ENCODE assay signal across 22 mouse cellular contexts in genomic region chr17:46814497-46814896, GRCm38 (mm10). TPM values are rescaled to one million over a fixed set of nuclear protein-coding genes. Genes with fewer than 3 reads are reported as not detected.
A peak's percentile ranks its signal among the peaks of the same experiment; 100 is the strongest.
DNase-seq lines count a peak whose midpoint lies in the region; ATAC-seq and TF ChIP-seq lines count a peak whose summit lies in the region.
"Had no signal": no experiment of that assay in that cellular context is flagged by ENCODE, and none has a peak within 500 bp of the region (broad histone marks: within the 10 kb centered on the region; RNA-seq: fewer than 3 reads in every experiment).

No protein-coding gene starts in this region.

- no peaks in the 10 kb centered on the region for H3K27me3 ChIP-seq in ES-Bruce4 (ENCODE audit: control insufficient read depth, insufficient read depth, low read length, poor library complexity, severe bottlenecking)
- H3K27me3 ChIP-seq in kidney, embryonic 15.5 days, result no peaks in the 10 kb centered on the region
- H3K27me3 ChIP-seq: embryonic facial prominence, embryonic 12.5 days; forebrain, embryonic 13.5 days; forebrain, embryonic 15.5 days had no signal

- TF ChIP-seq POLR2A in ES-Bruce4 (IDR thresholded peaks at IDR 0.05; ENCODE audit: insufficient read depth, low read length), result no peak

- H3K27ac ChIP-seq in ES-Bruce4 (ENCODE audit: insufficient read depth, low read length) (peak overlapping the region; percentile 91), ES-E14 (ENCODE audit: insufficient read depth, low read depth, low read length, poor library complexity, severe bottlenecking) (peak overlapping the region; percentile 97; the same call in 1 of the 2 replicates)
- no peak overlapping the region for H3K27ac ChIP-seq in kidney, embryonic 15.5 days
- H3K27ac ChIP-seq: embryonic facial prominence, embryonic 10.5 days; embryonic facial prominence, embryonic 12.5 days; forebrain, embryonic 13.5 days; forebrain, embryonic 15.5 days had no signal

- WGBS in kidney, embryonic 15.5 days, result 92% methylated on average over 6 of the region's 6 CpGs

- H3K9me3 ChIP-seq in ES-Bruce4 (replicated peaks; ENCODE audit: control insufficient read depth, insufficient read depth, low read length, poor library complexity, severe bottlenecking) (no peaks in the 10 kb centered on the region), ES-E14 (ENCODE audit: control insufficient read depth, insufficient read depth, low read depth, low read length) (no peaks in the 10 kb centered on the region)
- H3K9me3 ChIP-seq in kidney, embryonic 15.5 days (replicated peaks), result no peaks in the 10 kb centered on the region
- H3K9me3 ChIP-seq: embryonic facial prominence, embryonic 10.5 days; embryonic facial prominence, embryonic 12.5 days; forebrain, embryonic 13.5 days; forebrain, embryonic 15.5 days had no signal

- H3K4me1 ChIP-seq in ES-Bruce4 (ENCODE audit: control insufficient read depth, insufficient read depth, low read length) (peaks cover 5% of the 10 kb centered on the region), ES-E14 (ENCODE audit: control insufficient read depth in 2 of 2, insufficient read depth in 2 of 2, low read length in 2 of 2, poor library complexity in 1 of 2) (peaks cover 12 to 33% of the 10 kb centered on the region in 2 experiments)
- H3K4me1 ChIP-seq in kidney, embryonic 15.5 days, result no peaks in the 10 kb centered on the region
- H3K4me1 ChIP-seq: embryonic facial prominence, embryonic 10.5 days; embryonic facial prominence, embryonic 12.5 days; forebrain, embryonic 13.5 days; forebrain, embryonic 15.5 days had no signal

- no peak for TF ChIP-seq CTCF in ES-Bruce4 (IDR thresholded peaks at IDR 0.05; ENCODE audit: low read depth, low read length)

- H3K9ac ChIP-seq in ES-Bruce4 (ENCODE audit: low read depth, poor library complexity, severe bottlenecking) (peak overlapping the region; percentile 62), ES-E14 (ENCODE audit: insufficient read depth, low read depth, low read length, poor library complexity, severe bottlenecking) (peak overlapping the region; percentile 88; the same call in 1 of the 2 replicates)
- H3K9ac ChIP-seq in kidney, embryonic 15.5 days, result no peak overlapping the region
- H3K9ac ChIP-seq: embryonic facial prominence, embryonic 12.5 days; forebrain, embryonic 13.5 days; forebrain, embryonic 15.5 days; forebrain, postnatal 0 days had no signal

- no peak overlapping the region for H3K4me2 ChIP-seq in kidney, embryonic 15.5 days
- H3K4me2 ChIP-seq: embryonic facial prominence, embryonic 12.5 days; forebrain, embryonic 13.5 days; forebrain, embryonic 15.5 days had no signal

- in situ Hi-C loops in ES-E14 (cut with MboI; ENCODE audit: low sequenced_read_pairs in 2 of 2, unreplicated experiment in 2 of 2), result no loop called here

- no peak for ATAC-seq in megakaryocyte progenitor cell, adult 5-6 weeks (replicated peaks; ENCODE audit: poor library complexity)
- ATAC-seq in kidney, embryonic 15.5 days (replicated peaks; ENCODE audit: low FRiP score), result no peak
- ATAC-seq: activated CD4-positive, CD25-positive, alpha-beta regulatory T cell, adult 4 months; forebrain, embryonic 13.5 days; forebrain, embryonic 15.5 days; forebrain, postnatal 0 days had no signal

- peaks cover under 1% of the 10 kb centered on the region for H3K36me3 ChIP-seq in ES-Bruce4 (ENCODE audit: control insufficient read depth, insufficient read depth, low read length, poor library complexity, severe bottlenecking)
- peaks cover 7% of the 10 kb centered on the region; the same call in 1 of the 2 replicates for H3K36me3 ChIP-seq in ES-E14 (ENCODE audit: control insufficient read depth, insufficient read depth, low read length, poor library complexity, severe bottlenecking)
- peaks cover 48% of the 10 kb centered on the region for H3K36me3 ChIP-seq in kidney, embryonic 15.5 days

- DNase-seq in ES-E14 (ENCODE audit: low read depth, low spot score) (no peak), MN1 (ENCODE audit: low spot score) (peak; percentile 30)
- DNase-seq in adrenal gland, adult 18-20 months (ENCODE audit: low spot score in 2 of 2), result no peak
- DNase-seq in yolk sac, embryonic 10.5 days (ENCODE audit: low spot score), result no peak
- DNase-seq: adrenal gland, adult 2 months; adrenal gland, postnatal 10 days; adrenal gland, postnatal 25 days; cerebellum, adult 11 months; cerebellum, adult 18-20 months; cerebellum, adult 8-10 months; cerebellum, adult 9-11 months; cerebellum, postnatal 14 days; cerebellum, postnatal 36 days; forebrain, postnatal 0 days had no signal

- TF ChIP-seq EP300 in ES-Bruce4 (IDR thresholded peaks at IDR 0.05; ENCODE audit: insufficient read depth, low read depth, low read length), result no peak

- H3K4me3 ChIP-seq in ES-Bruce4 (ENCODE audit: low read depth, low read length) (0 out of 2 replicates have a peak overlapping the region, but pooled peaks have one; percentile 11), ES-E14 (ENCODE audit: insufficient read depth in 1 of 2, low read depth in 1 of 2, low read length in 2 of 2, poor library complexity in 1 of 2, severe bottlenecking in 1 of 2) (peak overlapping the region in 1 of 2 experiments; percentile 65; a peak in 1 of 4 replicates)
- no peak overlapping the region for H3K4me3 ChIP-seq in kidney, embryonic 15.5 days (replicated peaks)
- H3K4me3 ChIP-seq: embryonic facial prominence, embryonic 10.5 days; embryonic facial prominence, embryonic 12.5 days; forebrain, embryonic 13.5 days; forebrain, embryonic 15.5 days had no signal

TF ChIP-seq in ES-E14, 5 proteins besides CTCF, POLR2A, EP300 and RAD21:
- TF ChIP-seq ZC3H11A (IDR thresholded peaks at IDR 0.05; ENCODE audit: borderline replicate concordance, low read depth, low read length) (no peak), ZNF384 (IDR thresholded peaks at IDR 0.05; ENCODE audit: low read depth, low read length) (peak; percentile 55; the same call in 1 of the 2 replicates)

RNA-seq across cellular contexts. Expression of gene Rpl7l1, which starts 32.0 kb away (rescaled TPM):
- polyA plus RNA-seq in ES-Bruce4 (2011; ENCODE audit: insufficient read depth, insufficient read length, low read depth, missing spikeins), result 167 and 196 TPM in 2 replicates
- 132 and 179 TPM in 2 replicates for total RNA-seq in ES-E14 (2012; rRNA removed)
- total RNA-seq in adrenal gland, adult 18-20 months (2021), result 100 to 1,000 TPM in 1 of 2 experiments, 10 to 100 TPM in 1; 93.5 to 103 TPM
- 113 and 123 TPM in 2 replicates for total RNA-seq in megakaryocyte progenitor cell, adult 5-6 weeks (2015)
- 142 and 179 TPM in 2 replicates for total RNA-seq in megakaryocyte progenitor cell, adult 5-6 weeks (2017)
- 179 and 189 TPM in 2 replicates for polyA plus RNA-seq in kidney, embryonic 15.5 days (2015; fragmentation: Nextera tagmentation; extraction: Ambion mirVana)

RNA-seq across cellular contexts. Expression of gene 2310039H08Rik, which starts 42.1 kb away (rescaled TPM):
- 6.7 and 7.2 TPM in 2 replicates for polyA plus RNA-seq in ES-Bruce4 (2011; ENCODE audit: insufficient read depth, insufficient read length, low read depth, missing spikeins)
- total RNA-seq in ES-E14 (2012; rRNA removed), result 19.5 and 21.4 TPM in 2 replicates
- 10 to 100 TPM; 39.6 to 63.0 TPM for total RNA-seq in adrenal gland, adult 18-20 months (2021)
- total RNA-seq in megakaryocyte progenitor cell, adult 5-6 weeks (2015), result 27.3 and 28.5 TPM in 2 replicates
- total RNA-seq in megakaryocyte progenitor cell, adult 5-6 weeks (2017), result 10.0 and 16.5 TPM in 2 replicates
- 75.6 and 80.0 TPM in 2 replicates for polyA plus RNA-seq in kidney, embryonic 15.5 days (2015; fragmentation: Nextera tagmentation; extraction: Ambion mirVana)

RNA-seq across cellular contexts. Expression of gene Bicral, which starts 43.8 kb away (rescaled TPM):
- polyA plus RNA-seq in ES-Bruce4 (2011; ENCODE audit: insufficient read depth, insufficient read length, low read depth, missing spikeins), result 24.2 and 26.7 TPM in 2 replicates
- 20.2 and 27.1 TPM in 2 replicates for total RNA-seq in ES-E14 (2012; rRNA removed)
- 10 to 100 TPM; 16.7 to 18.2 TPM for total RNA-seq in adrenal gland, adult 18-20 months (2021)
- 20.9 and 26.1 TPM in 2 replicates for total RNA-seq in megakaryocyte progenitor cell, adult 5-6 weeks (2015)
- total RNA-seq in megakaryocyte progenitor cell, adult 5-6 weeks (2017), result 16.2 and 20.3 TPM in 2 replicates
- polyA plus RNA-seq in kidney, embryonic 15.5 days (2015; fragmentation: Nextera tagmentation; extraction: Ambion mirVana), result 4.2 and 4.9 TPM in 2 replicates

RNA-seq across cellular contexts. Expression of gene Ptcra, which starts 51.0 kb away (rescaled TPM):
- 1.1 and 1.7 TPM in 2 replicates for polyA plus RNA-seq in ES-Bruce4 (2011; ENCODE audit: insufficient read depth, insufficient read length, low read depth, missing spikeins)
- total RNA-seq in ES-E14 (2012; rRNA removed), result 1.8 and 2.2 TPM in 2 replicates
- total RNA-seq in adrenal gland, adult 18-20 months (2021), result not detected
- 0.72 and 0.73 TPM in 2 replicates for total RNA-seq in megakaryocyte progenitor cell, adult 5-6 weeks (2015)
- total RNA-seq in megakaryocyte progenitor cell, adult 5-6 weeks (2017), result not detected in 2 replicates
- polyA plus RNA-seq in kidney, embryonic 15.5 days (2015; fragmentation: Nextera tagmentation; extraction: Ambion mirVana), result 0.33 and 0.64 TPM in 2 replicates
- total RNA-seq: adrenal gland, adult 2 months; adrenal gland, postnatal 10 days; adrenal gland, postnatal 25 days; forebrain, postnatal 0 days had no signal
- polyA plus RNA-seq: activated CD4-positive, CD25-positive, alpha-beta regulatory T cell, adult 4 months; adrenal gland, adult 2 months had no signal
